Mouse (Mus musculus): ENCODE results near the gene Trim46. TPM values are rescaled to one million over a fixed set of nuclear protein-coding genes. Genes with fewer than 3 reads are reported as not detected.
A peak's percentile ranks its signal among the peaks of the same experiment; 100 is the strongest.

Trim46 gene
- total and polyA plus RNA-seq, 3 experiments, result 0.76 to 10.1 (median 2.7) TPM

GRCm38 (mm10) chr3:89214681-89215411, 31.3 kb downstream of the Trim46 start, which contains the start of gene Thbs3:
Gene Thbs3 (plus strand): TSS chr3:89215180.
- TF ChIP-seq CTCF (IDR thresholded peaks at IDR 0.05; ENCODE audit: low read depth, low read length), result no peak
- no peak for TF ChIP-seq POLR2AphosphoS5 (IDR thresholded peaks at IDR 0.05; ENCODE audit: insufficient replicate concordance, low read depth, low read length)
- no peak for TF ChIP-seq GATA1 (IDR thresholded peaks at IDR 0.05; ENCODE audit: borderline replicate concordance, low read length)
- no peak for TF ChIP-seq GATA2 (IDR thresholded peaks at IDR 0.05; ENCODE audit: borderline replicate concordance, low read depth, low read length)
- no peak for TF ChIP-seq TAL1 (conservative IDR thresholded peaks at IDR 0.05; ENCODE audit: low read depth, low read length)
- Histone ChIP-seq H3K36me3 (replicated peaks) (peaks cover 29% of the 10 kb centered on the region), H3K9me3 (replicated peaks) (no peaks in the 10 kb centered on the region), H3K4me3 (ENCODE audit: low read depth, low read length) (peak within 1 kb of the TSS; percentile 86), H3K27me3 (ENCODE audit: insufficient read depth, low read length) (peaks cover 21% of the 10 kb centered on the region), H3K4me1 (ENCODE audit: insufficient read depth, low read depth, low read length) (peaks cover 56% of the 10 kb centered on the region)
- DNase-seq (ENCODE audit: low spot score) (no peak), ATAC-seq (ENCODE audit: extremely low read depth, insufficient number of reproducible peaks, low FRiP score, poor library complexity, severe bottlenecking) (no peak)

GRCm38 (mm10) chr3:89213803-89214530, 32.1 kb downstream of the Trim46 start:
- TF ChIP-seq GATA2 (IDR thresholded peaks at IDR 0.05; ENCODE audit: borderline replicate concordance, low read depth, low read length), result no peak
- no peak for TF ChIP-seq CTCF (IDR thresholded peaks at IDR 0.05; ENCODE audit: low read depth, low read length)
- no peak for TF ChIP-seq POLR2AphosphoS5 (IDR thresholded peaks at IDR 0.05; ENCODE audit: insufficient replicate concordance, low read depth, low read length)
- Histone ChIP-seq H3K9me3 (replicated peaks) (no peaks in the 10 kb centered on the region), H3K4me3 (ENCODE audit: low read depth, low read length) (peak overlapping the region; percentile 86), H3K36me3 (replicated peaks) (peaks cover 38% of the 10 kb centered on the region), H3K27me3 (ENCODE audit: insufficient read depth, low read length) (peaks cover 13% of the 10 kb centered on the region), H3K4me1 (ENCODE audit: insufficient read depth, low read depth, low read length) (peaks cover 56% of the 10 kb centered on the region)
- DNase-seq (ENCODE audit: low spot score) (peak; percentile 96), ATAC-seq (ENCODE audit: extremely low read depth, insufficient number of reproducible peaks, low FRiP score, poor library complexity, severe bottlenecking) (peak; percentile 69)

- Histone ChIP-seq H3K27me3 (ENCODE audit: insufficient read depth, low read length) (no peaks in the 10 kb centered on the region), H3K4me1 (ENCODE audit: insufficient read depth, low read depth, low read length) (peaks cover 61% of the 10 kb centered on the region), H3K9me3 (replicated peaks) (no peaks in the 10 kb centered on the region), H3K4me3 (ENCODE audit: low read depth, low read length) (no peak overlapping the region), H3K36me3 (replicated peaks) (peaks cover 70% of the 10 kb centered on the region)
- DNase-seq (ENCODE audit: low spot score) (no peak), ATAC-seq (ENCODE audit: extremely low read depth, insufficient number of reproducible peaks, low FRiP score, poor library complexity, severe bottlenecking) (no peak)
- TF ChIP-seq CTCF (IDR thresholded peaks at IDR 0.05; ENCODE audit: low read depth, low read length) (no peak), POLR2AphosphoS5 (IDR thresholded peaks at IDR 0.05; ENCODE audit: insufficient replicate concordance, low read depth, low read length) (no peak), TAL1 (conservative IDR thresholded peaks at IDR 0.05; ENCODE audit: low read depth, low read length) (no peak), GATA2 (IDR thresholded peaks at IDR 0.05; ENCODE audit: borderline replicate concordance, low read depth, low read length) (no peak), GATA1 (IDR thresholded peaks at IDR 0.05; ENCODE audit: borderline replicate concordance, low read length) (no peak)
These were observed 35.4 kb downstream of the Trim46 start for GRCm38 (mm10) chr3:89210731-89211130.

- H3K27me3 ChIP-seq (ENCODE audit: insufficient read depth, low read length), result no peaks in the 10 kb centered on the region
- peaks cover 59% of the 10 kb centered on the region for H3K4me1 ChIP-seq (ENCODE audit: insufficient read depth, low read depth, low read length)
- DNase-seq (ENCODE audit: low spot score) (no peak), ATAC-seq (ENCODE audit: extremely low read depth, insufficient number of reproducible peaks, low FRiP score, poor library complexity, severe bottlenecking) (no peak)
- no peak for TF ChIP-seq GATA2 (IDR thresholded peaks at IDR 0.05; ENCODE audit: borderline replicate concordance, low read depth, low read length)
- no peak for TF ChIP-seq TAL1 (conservative IDR thresholded peaks at IDR 0.05; ENCODE audit: low read depth, low read length)
- TF ChIP-seq POLR2AphosphoS5 (IDR thresholded peaks at IDR 0.05; ENCODE audit: insufficient replicate concordance, low read depth, low read length), result no peak
- no peak for TF ChIP-seq CTCF (IDR thresholded peaks at IDR 0.05; ENCODE audit: low read depth, low read length)
- no peak for TF ChIP-seq GATA1 (IDR thresholded peaks at IDR 0.05; ENCODE audit: borderline replicate concordance, low read length)
- peaks cover 76% of the 10 kb centered on the region for H3K36me3 ChIP-seq (replicated peaks)
- H3K4me3 ChIP-seq (ENCODE audit: low read depth, low read length), result no peak overlapping the region
- H3K9me3 ChIP-seq (replicated peaks), result no peaks in the 10 kb centered on the region
These were observed 35.9 kb downstream of the Trim46 start for GRCm38 (mm10) chr3:89210162-89210561.

- peaks cover 80% of the 10 kb centered on the region for H3K36me3 ChIP-seq (replicated peaks)
- ATAC-seq (ENCODE audit: extremely low read depth, insufficient number of reproducible peaks, low FRiP score, poor library complexity, severe bottlenecking) (no peak), DNase-seq (ENCODE audit: low spot score) (no peak)
- TF ChIP-seq POLR2AphosphoS5 (IDR thresholded peaks at IDR 0.05; ENCODE audit: insufficient replicate concordance, low read depth, low read length) (no peak), GATA2 (IDR thresholded peaks at IDR 0.05; ENCODE audit: borderline replicate concordance, low read depth, low read length) (no peak), CTCF (IDR thresholded peaks at IDR 0.05; ENCODE audit: low read depth, low read length) (no peak), TAL1 (conservative IDR thresholded peaks at IDR 0.05; ENCODE audit: low read depth, low read length) (no peak), GATA1 (IDR thresholded peaks at IDR 0.05; ENCODE audit: borderline replicate concordance, low read length) (no peak)
- H3K27me3 ChIP-seq (ENCODE audit: insufficient read depth, low read length), result no peaks in the 10 kb centered on the region
- peaks cover 55% of the 10 kb centered on the region for H3K4me1 ChIP-seq (ENCODE audit: insufficient read depth, low read depth, low read length)
- H3K9me3 ChIP-seq (replicated peaks), result no peaks in the 10 kb centered on the region
- no peak overlapping the region for H3K4me3 ChIP-seq (ENCODE audit: low read depth, low read length)
These were observed 36.4 kb downstream of the Trim46 start for GRCm38 (mm10) chr3:89209731-89210130.

GRCm38 (mm10) chr3:89208736-89209135, 37.4 kb downstream of the Trim46 start:
- Histone ChIP-seq H3K9me3 (replicated peaks) (no peaks in the 10 kb centered on the region), H3K4me3 (ENCODE audit: low read depth, low read length) (no peak overlapping the region), H3K27me3 (ENCODE audit: insufficient read depth, low read length) (no peaks in the 10 kb centered on the region), H3K36me3 (replicated peaks) (peaks cover 90% of the 10 kb centered on the region), H3K4me1 (ENCODE audit: insufficient read depth, low read depth, low read length) (peaks cover 56% of the 10 kb centered on the region)
- TF ChIP-seq TAL1 (conservative IDR thresholded peaks at IDR 0.05; ENCODE audit: low read depth, low read length) (no peak), GATA1 (IDR thresholded peaks at IDR 0.05; ENCODE audit: borderline replicate concordance, low read length) (no peak), CTCF (IDR thresholded peaks at IDR 0.05; ENCODE audit: low read depth, low read length) (no peak), POLR2AphosphoS5 (IDR thresholded peaks at IDR 0.05; ENCODE audit: insufficient replicate concordance, low read depth, low read length) (no peak), GATA2 (IDR thresholded peaks at IDR 0.05; ENCODE audit: borderline replicate concordance, low read depth, low read length) (no peak)
- ATAC-seq (ENCODE audit: extremely low read depth, insufficient number of reproducible peaks, low FRiP score, poor library complexity, severe bottlenecking), result no peak
- no peak for DNase-seq (ENCODE audit: low spot score)

Measured in G1E (cell line).